Mouse (Mus musculus): ENCODE measurements around the gene Bid.

- TF ChIP-seq POLR2A (IDR thresholded peaks at IDR 0.05; ENCODE audit: borderline replicate concordance, low read depth, low read length) (no peak), CTCF (IDR thresholded peaks at IDR 0.05; ENCODE audit: low read depth, low read length) (no peak)
These were observed 3.7 kb downstream of the Bid start for GRCm38 (mm10) chr6:120912931-120913330.

Data from bone marrow macrophage, adult 2 months (primary cell).